Mouse (Mus musculus) hindbrain, embryonic 16.5 days (tissue): ENCODE data around the gene Ass1. TPM values are rescaled to one million over a fixed set of nuclear protein-coding genes. Genes with fewer than 3 reads are reported as not detected.

Experiments
- ATAC-seq: fragments of 200-750 bp; cut with Nextera tagmentation; 2 replicates; pipeline ENCODE4 v1.8.0; 2017; ENCODE audit warnings: moderate TSS enrichment, moderate library complexity
- H3K27ac ChIP-seq: fragments of 300-500 bp; sonication (generic); 2 replicates; pipeline ENCODE4 v1.5.1; 2014; ENCODE audit warnings: low read depth, mild to moderate bottlenecking, control low read depth, low read length, moderate library complexity
- H3K27me3 ChIP-seq: fragments of 300-500 bp; sonication (generic); replicated peaks from 2 replicates; pipeline ENCODE4 v1.6.1; 2014; ENCODE audit warnings: low read length; ENCODE audit not compliant: control insufficient read depth, insufficient read depth
- H3K36me3 ChIP-seq: fragments of 300-500 bp; sonication (generic); 2 replicates; pipeline ENCODE4 v1.6.1; 2014; ENCODE audit warnings: mild to moderate bottlenecking, low read length, moderate library complexity, mixed read lengths; ENCODE audit not compliant: control insufficient read depth, insufficient read depth
- H3K4me1 ChIP-seq: fragments of 300-500 bp; sonication (generic); 2 replicates; pipeline ENCODE4 v1.6.1; 2014; ENCODE audit warnings: low read depth, low read length; ENCODE audit not compliant: control insufficient read depth, insufficient read depth
- H3K4me2 ChIP-seq: fragments of 300-500 bp; sonication (generic); 2 replicates; pipeline ENCODE4 v1.6.1; 2014; ENCODE audit warnings: mild to moderate bottlenecking, low read length, control low read depth, moderate library complexity
- H3K4me3 ChIP-seq: fragments of 300-500 bp; sonication (generic); 2 replicates; pipeline ENCODE4 v1.5.1; 2014; ENCODE audit warnings: mild to moderate bottlenecking, low read length, control low read depth, moderate library complexity
- H3K9ac ChIP-seq: fragments of 300-500 bp; sonication (generic); 2 replicates; pipeline ENCODE4 v1.6.1; 2014; ENCODE audit warnings: low read depth, mild to moderate bottlenecking, control low read depth, low read length, moderate library complexity
- H3K9me3 ChIP-seq: fragments of 300-500 bp; sonication (generic); 2 replicates; pipeline ENCODE4 v1.6.1; 2014; ENCODE audit warnings: mild to moderate bottlenecking, low read length, moderate library complexity; ENCODE audit not compliant: control insufficient read depth
- WGBS: fragments of 180-500 bp; shearing (Covaris S2); extraction: QIAGEN DNeasy Blood & Tissue Kit; methylation state at CpG from one replicate; pipeline ENCODE4 v1.1.7; 2014; 5-methylcytosine and 5-hydroxymethylcytosine counted together
- polyA plus RNA-seq: library from polyadenylated mRNA; unstranded; fragments of >200 nt; fragmentation: Nextera tagmentation; extraction: Ambion mirVana; gene quantifications from 2 replicates; pipeline ENCODE4 v1.2.1, GENCODE M21; 2015

Gene Ass1
- polyA plus RNA-seq, 1 experiment from 2014 or later, result 16.1 TPM

GRCm38 (mm10) chr2:31446036-31446435, 24.0 kb upstream of the Ass1 start:
- no peaks in the 10 kb centered on the region for H3K9me3 ChIP-seq
- H3K27me3 ChIP-seq, result no peaks in the 10 kb centered on the region
- WGBS, result 82% methylated on average over 4 of the region's 4 CpGs
- H3K4me3 ChIP-seq, result no peak overlapping the region
- H3K27ac ChIP-seq, result no peak overlapping the region
- peaks cover 23% of the 10 kb centered on the region for H3K4me1 ChIP-seq
- H3K9ac ChIP-seq, result no peak overlapping the region
- ATAC-seq, result no peak
- no peak overlapping the region for H3K4me2 ChIP-seq
- H3K36me3 ChIP-seq, result no peaks in the 10 kb centered on the region

- no peak overlapping the region for H3K9ac ChIP-seq
- no peaks in the 10 kb centered on the region for H3K27me3 ChIP-seq
- H3K4me1 ChIP-seq, result peaks cover 23% of the 10 kb centered on the region
- H3K27ac ChIP-seq, result no peak overlapping the region
- H3K9me3 ChIP-seq, result no peaks in the 10 kb centered on the region
- WGBS, result 64% methylated on average over 4 of the region's 4 CpGs
- H3K4me3 ChIP-seq, result no peak overlapping the region
- ATAC-seq, result no peak
- no peak overlapping the region for H3K4me2 ChIP-seq
- H3K36me3 ChIP-seq, result no peaks in the 10 kb centered on the region
Measured at GRCm38 (mm10) chr2:31446456-31446855, 23.6 kb upstream of the Ass1 start.

GRCm38 (mm10) chr2:31447536-31447935, 22.5 kb upstream of the Ass1 start:
- Histone ChIP-seq H3K36me3 (no peaks in the 10 kb centered on the region), H3K27me3 (no peaks in the 10 kb centered on the region), H3K4me3 (no peak overlapping the region), H3K4me1 (peaks cover 19% of the 10 kb centered on the region), H3K4me2 (no peak overlapping the region), H3K9me3 (no peaks in the 10 kb centered on the region), H3K27ac (no peak overlapping the region), H3K9ac (no peak overlapping the region)
- WGBS, result 88% methylated on average over 2 of the region's 2 CpGs
- no peak for ATAC-seq

- no peak for ATAC-seq
- 19% methylated on average over 3 of the region's 3 CpGs for WGBS
- Histone ChIP-seq H3K9me3 (no peaks in the 10 kb centered on the region), H3K36me3 (no peaks in the 10 kb centered on the region), H3K27me3 (no peaks in the 10 kb centered on the region), H3K27ac (peak overlapping the region; percentile 44), H3K4me2 (no peak overlapping the region), H3K9ac (no peak overlapping the region), H3K4me3 (no peak overlapping the region), H3K4me1 (peaks cover 16% of the 10 kb centered on the region)
Measured at GRCm38 (mm10) chr2:31448756-31449440, 21.1 kb upstream of the Ass1 start.

GRCm38 (mm10) chr2:31449441-31449815, 20.6 kb upstream of the Ass1 start:
- H3K4me3 ChIP-seq, result no peak overlapping the region
- H3K9ac ChIP-seq, result no peak overlapping the region
- peak overlapping the region; percentile 44; the same call in 1 of the 2 replicates for H3K27ac ChIP-seq
- H3K36me3 ChIP-seq, result no peaks in the 10 kb centered on the region
- H3K27me3 ChIP-seq, result no peaks in the 10 kb centered on the region
- H3K4me2 ChIP-seq, result no peak overlapping the region
- 19% methylated on average over 4 of the region's 4 CpGs for WGBS
- peaks cover 16% of the 10 kb centered on the region for H3K4me1 ChIP-seq
- ATAC-seq, result peak; percentile 91
- no peaks in the 10 kb centered on the region for H3K9me3 ChIP-seq

GRCm38 (mm10) chr2:31449902-31450301, 20.1 kb upstream of the Ass1 start:
- H3K36me3 ChIP-seq, result no peaks in the 10 kb centered on the region
- H3K9ac ChIP-seq, result no peak overlapping the region
- peaks cover 16% of the 10 kb centered on the region for H3K4me1 ChIP-seq
- H3K27ac ChIP-seq, result no peak overlapping the region
- no peaks in the 10 kb centered on the region for H3K9me3 ChIP-seq
- 91% methylated on average over 4 of the region's 4 CpGs for WGBS
- H3K4me2 ChIP-seq, result no peak overlapping the region
- H3K4me3 ChIP-seq, result no peak overlapping the region
- H3K27me3 ChIP-seq, result no peaks in the 10 kb centered on the region
- ATAC-seq, result peak; percentile 24

- no peak overlapping the region for H3K9ac ChIP-seq
- H3K4me1 ChIP-seq, result peaks cover 16% of the 10 kb centered on the region
- WGBS, result 29% methylated on average over 3 of the region's 3 CpGs
- H3K9me3 ChIP-seq, result no peaks in the 10 kb centered on the region
- no peak for ATAC-seq
- H3K27ac ChIP-seq, result no peak overlapping the region
- H3K36me3 ChIP-seq, result no peaks in the 10 kb centered on the region
- H3K27me3 ChIP-seq, result no peaks in the 10 kb centered on the region
- no peak overlapping the region for H3K4me3 ChIP-seq
- H3K4me2 ChIP-seq, result no peak overlapping the region
Measured at GRCm38 (mm10) chr2:31450661-31451060, 19.3 kb upstream of the Ass1 start.

- Histone ChIP-seq H3K36me3 (no peaks in the 10 kb centered on the region), H3K4me2 (no peak overlapping the region), H3K4me1 (peaks cover 16% of the 10 kb centered on the region), H3K9me3 (no peaks in the 10 kb centered on the region), H3K4me3 (no peak overlapping the region), H3K27me3 (no peaks in the 10 kb centered on the region), H3K9ac (no peak overlapping the region), H3K27ac (no peak overlapping the region)
- ATAC-seq, result no peak
- WGBS, result 63% methylated on average over 1 of the region's 1 CpGs
Measured at GRCm38 (mm10) chr2:31451530-31451929, 18.5 kb upstream of the Ass1 start.

GRCm38 (mm10) chr2:31453011-31453410, 17.0 kb upstream of the Ass1 start:
- H3K9ac ChIP-seq, result no peak overlapping the region
- H3K4me1 ChIP-seq, result peaks cover 16% of the 10 kb centered on the region
- H3K4me3 ChIP-seq, result no peak overlapping the region
- H3K27me3 ChIP-seq, result no peaks in the 10 kb centered on the region
- H3K27ac ChIP-seq, result no peak overlapping the region
- 80% methylated on average over 13 of the region's 13 CpGs for WGBS
- H3K4me2 ChIP-seq, result no peak overlapping the region
- H3K36me3 ChIP-seq, result no peaks in the 10 kb centered on the region
- ATAC-seq, result no peak
- H3K9me3 ChIP-seq, result no peaks in the 10 kb centered on the region
